Mouse (Mus musculus) MEL (cell line): ENCODE measurements around the gene Plekhg1.

Experiments
- CTCF ChIP-seq, 3 experiments: IDR thresholded peaks in 2 of 3; conservative IDR thresholded peaks in 1 of 3; 2 replicates each; pipeline ENCODE4 v1.5.1; 2011 to 2012; ENCODE audit warnings: low read length in 3 of 3, low read depth in 2 of 3, mild to moderate bottlenecking in 2 of 3, improper control_type of control experiment in 1 of 3, inconsistent platforms in 1 of 3, mixed read lengths in 1 of 3, moderate library complexity in 1 of 3; ENCODE audit not compliant: control insufficient read depth in 1 of 3, insufficient read depth in 1 of 3, poor library complexity in 1 of 3, severe bottlenecking in 1 of 3
- EP300 ChIP-seq, 2 experiments: IDR thresholded peaks; 2 replicates each; pipeline ENCODE4 v1.6.1; 2011; ENCODE audit warnings: improper control_type of control experiment in 2 of 2, low read length in 2 of 2, low read depth in 1 of 2, mild to moderate bottlenecking in 1 of 2
- MAX ChIP-seq: IDR thresholded peaks from 2 replicates; pipeline ENCODE4 v1.6.1; 2011; ENCODE audit warnings: low read length, improper control_type of control experiment
- MAZ ChIP-seq: IDR thresholded peaks from 2 replicates; pipeline ENCODE4 v1.6.1; 2012; ENCODE audit warnings: low read depth, mild to moderate bottlenecking, inconsistent platforms, low read length, improper control_type of control experiment
- MXI1 ChIP-seq: IDR thresholded peaks from 2 replicates; pipeline ENCODE4 v1.6.1; 2011; ENCODE audit warnings: mild to moderate bottlenecking, low read depth, low read length, improper control_type of control experiment
- POLR2A ChIP-seq, 2 experiments: IDR thresholded peaks; 2 replicates each; pipeline ENCODE4 v1.6.1; 2011 to 2012; ENCODE audit warnings: low read length in 2 of 2, mild to moderate bottlenecking in 2 of 2, control low read depth in 1 of 2, improper control_type of control experiment in 1 of 2, low read depth in 1 of 2, moderate library complexity in 1 of 2; ENCODE audit not compliant: control insufficient read depth in 1 of 2, insufficient read depth in 1 of 2, poor library complexity in 1 of 2

GRCm38 (mm10) chr10:3697500-3697899, 42.7 kb upstream of the Plekhg1 start:
- TF ChIP-seq POLR2A (IDR thresholded peaks at IDR 0.05; ENCODE audit: control insufficient read depth in 1 of 2, insufficient read depth in 1 of 2, low read depth in 1 of 2, low read length in 2 of 2, poor library complexity in 1 of 2) (no peak), CTCF (IDR thresholded peaks at IDR 0.05 in 2 of 3, conservative IDR thresholded peaks at IDR 0.05 in 1 of 3; ENCODE audit: control insufficient read depth in 1 of 3, insufficient read depth in 1 of 3, low read depth in 2 of 3, low read length in 3 of 3, poor library complexity in 1 of 3, severe bottlenecking in 1 of 3) (no peak), MAX (no peak), MAZ (no peak), MXI1 (no peak), EP300 (IDR thresholded peaks at IDR 0.05; ENCODE audit: low read depth in 1 of 2, low read length in 2 of 2) (no peak)
